Mouse (Mus musculus) adrenal gland (tissue): ENCODE measurements at regions not wholly inside any gene's neighbourhood (a gene's known extent, or its start where the extent isn't known, plus 50 kb on each side); places are given as distances from the start of the nearest gene placed in this dataset.

Source experiments
- microRNA-seq, 2 experiments: library from miRNA; unstranded; fragments of <30 nt; microRNA quantifications; one replicate each; pipeline ENCODE4; 2019

Small RNAs in the stretch of these regions (microRNA-seq; reads per million reads assigned to microRNA genes)
- 0 reads per million in 2 experiments for gene Gm24810
